Mouse (Mus musculus): ENCODE results near the gene Gm5751. TPM values are rescaled to one million over a fixed set of nuclear protein-coding genes. Genes with fewer than 3 reads are reported as not detected.
"Not testable (repeated sequence)": the region's sequence is repeated elsewhere in the genome, so short reads cannot be mapped to it uniquely, and the experiment has no call there.

The Gm5751 gene
- not detected for polyA plus RNA-seq (2017; shearing (Covaris generic))

- ATAC-seq: not testable (repeated sequence)
Observed at GRCm38 (mm10) chrX:8873953-8874352, at the start of gene Gm5751. Gene Gm5751, plus strand, starts transcription at chrX:8874253.

DNA sequence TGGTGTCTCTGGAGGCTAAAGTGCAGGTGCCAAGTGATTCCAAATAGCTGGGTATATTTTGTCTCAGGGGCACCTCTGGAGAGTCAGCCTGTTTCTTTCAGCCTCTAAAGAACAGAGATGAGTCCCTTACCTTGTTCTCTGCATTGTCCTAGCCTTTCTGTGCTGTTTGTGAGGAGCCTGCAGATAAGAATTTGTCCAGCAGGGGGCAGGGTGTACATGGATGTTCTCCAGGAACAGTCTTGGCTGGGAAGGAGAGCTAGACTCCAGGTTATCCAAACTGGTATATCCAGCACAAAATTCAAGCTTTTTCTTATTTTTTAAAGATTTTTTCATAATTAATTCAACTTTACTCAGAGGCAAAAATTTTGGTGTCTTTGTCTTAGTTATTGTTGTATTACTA lies 42.0 kb upstream of the Gm5751 start:
- ATAC-seq: no peak

DNA sequence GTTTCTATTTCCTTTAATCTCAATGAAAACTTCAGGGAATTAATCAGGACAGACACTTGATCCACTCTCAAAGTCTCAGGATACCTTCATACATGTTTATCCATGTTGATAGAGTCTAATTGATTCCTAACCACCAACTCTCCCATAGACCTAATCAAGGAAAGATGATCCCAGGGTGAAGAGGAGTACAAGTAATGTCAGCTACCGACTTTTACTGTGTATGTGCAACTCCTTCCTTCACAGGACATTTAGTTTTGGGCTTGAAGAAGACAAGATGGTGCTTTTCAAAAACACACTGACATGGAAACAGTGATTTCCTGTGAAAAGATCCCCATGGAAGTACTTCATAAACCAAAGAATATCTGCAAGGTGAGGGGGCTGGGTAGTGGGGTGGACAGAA lies 30.4 kb upstream of the Gm5751 start, which contains the start of gene Gm6592:
Gene Gm6592 (plus strand): TSS at position 301 of the 400 bp plus-strand sequence.
- no peak for ATAC-seq

DNA sequence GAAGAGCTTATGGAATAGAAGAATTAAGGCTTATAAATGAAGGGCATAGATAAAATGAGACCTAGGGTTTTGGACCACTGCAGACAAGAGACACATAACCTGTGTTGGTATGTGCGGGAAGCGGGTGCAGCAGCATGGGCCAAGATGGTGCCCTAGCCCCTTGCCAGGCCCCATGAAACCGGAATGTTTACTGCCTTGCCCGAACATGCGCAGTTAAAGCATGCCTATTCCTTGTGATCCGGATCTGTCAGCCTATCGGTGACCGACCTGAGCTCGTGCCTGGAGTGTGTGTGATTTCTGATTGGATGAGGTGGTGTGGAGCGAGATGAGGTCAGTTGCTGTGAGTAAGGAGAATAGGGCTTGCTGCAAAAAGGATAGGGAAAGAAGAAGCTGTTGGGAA lies 21.6 kb upstream of the Gm5751 start:
- no peak for ATAC-seq

- ATAC-seq: not testable (repeated sequence)
Observed at GRCm38 (mm10) chrX:8864331-8864730, 9.7 kb upstream of the Gm5751 start.

DNA sequence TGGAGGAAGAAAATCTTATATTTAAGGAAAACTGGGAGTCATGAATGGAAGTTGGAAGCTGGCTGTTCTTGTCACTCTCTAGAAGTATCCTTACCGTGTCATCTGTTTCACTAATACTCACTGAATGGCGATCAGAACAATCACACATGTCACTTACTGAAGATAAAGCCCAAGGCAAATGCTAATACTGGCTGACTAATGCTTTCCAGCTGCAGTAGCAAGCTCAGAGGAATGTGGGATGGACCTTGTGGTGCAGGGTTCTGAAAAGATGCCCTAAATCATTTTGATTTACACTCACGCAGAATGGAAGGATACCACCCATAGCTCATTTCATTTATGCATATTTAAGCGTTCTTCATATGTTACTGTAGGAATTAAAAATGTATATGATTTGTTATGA lies 10.3 kb downstream of the Gm5751 start:
- no peak for ATAC-seq

- no peak for ATAC-seq
Observed at GRCm38 (mm10) chrX:8891975-8892342, 17.9 kb downstream of the Gm5751 start.

DNA sequence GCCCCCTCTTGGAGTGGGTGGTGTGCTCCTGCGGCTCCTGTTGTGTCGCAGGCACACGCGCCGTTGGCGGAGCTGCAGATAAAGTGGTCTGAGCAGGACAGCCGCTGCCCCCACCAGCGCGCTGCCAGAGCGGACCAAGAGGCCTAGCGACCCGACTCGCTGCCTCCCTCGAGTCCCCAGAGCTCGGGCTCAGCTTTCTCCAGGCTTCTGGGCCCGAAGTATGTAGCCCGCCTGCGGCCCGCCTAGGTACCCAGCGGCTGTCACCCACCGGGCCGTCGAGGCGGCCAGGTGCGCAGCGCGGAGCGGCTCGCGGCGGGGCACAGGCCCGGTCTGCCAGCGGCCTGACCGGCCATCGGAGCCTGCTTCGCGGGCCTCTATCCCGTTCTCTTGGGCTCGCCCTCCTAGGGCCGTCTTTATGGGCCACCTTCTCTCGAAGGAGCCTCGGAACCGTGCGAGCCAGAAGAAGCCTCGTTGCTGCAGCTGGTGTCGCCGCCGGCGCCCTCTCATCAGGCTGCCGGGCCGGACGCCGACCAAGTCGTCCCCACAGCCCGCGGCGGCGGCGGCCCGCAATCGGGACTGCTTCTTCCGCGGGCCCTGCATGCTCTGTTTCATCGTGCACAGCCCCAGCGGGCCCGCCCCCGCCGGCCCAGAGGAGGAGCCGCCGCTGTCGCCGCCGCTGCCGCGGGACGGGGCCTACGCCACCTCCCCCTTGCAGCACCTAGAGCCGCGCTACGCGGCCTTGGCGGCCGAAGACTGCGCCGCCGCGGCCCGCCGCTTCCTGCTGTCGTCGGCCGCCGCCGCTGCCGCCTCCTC lies 18.5 kb downstream of the Gm5751 start, which contains the start of gene B630019K06Rik:
Gene B630019K06Rik (plus strand): TSS at position 40 of the 813 bp plus-strand sequence.
- ATAC-seq: peak; percentile 88

GRCm38 (mm10) chrX:8893182-8893651 lies 19.2 kb downstream of the Gm5751 start:
- ATAC-seq: peak; percentile 39

GRCm38 (mm10) chrX:8900823-8901222 lies 26.8 kb downstream of the Gm5751 start:
- no peak for ATAC-seq

DNA sequence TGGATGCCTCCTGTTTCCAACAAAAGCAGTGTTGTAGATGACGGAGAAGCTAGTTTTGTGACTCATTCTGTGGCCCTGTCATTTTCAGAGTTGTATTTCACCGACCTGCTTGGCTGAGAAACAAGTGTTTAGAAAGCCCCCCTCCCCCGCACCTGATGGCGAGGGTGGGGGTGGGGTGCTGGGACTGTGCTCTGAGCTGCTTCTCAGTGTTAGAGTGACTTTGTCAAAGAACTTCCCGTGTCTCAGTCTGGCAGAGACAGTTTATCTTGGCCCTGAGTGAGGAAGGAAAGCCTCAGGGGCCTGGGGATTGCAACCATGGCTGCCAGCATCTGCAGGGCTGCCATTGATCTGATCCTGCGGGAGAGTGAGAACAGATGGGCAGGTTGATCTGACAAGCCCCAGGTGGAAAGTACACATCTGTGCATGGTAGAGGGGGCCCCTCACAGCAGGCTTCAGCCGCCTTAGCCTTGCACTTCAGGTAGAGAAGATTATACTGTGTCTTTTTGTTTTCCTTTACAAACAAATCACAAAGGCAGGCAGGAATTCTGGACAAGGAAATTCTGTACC lies 27.9 kb downstream of the Gm5751 start:
- no peak for ATAC-seq

GRCm38 (mm10) chrX:8921080-8921479 lies 47.0 kb downstream of the Gm5751 start:
- ATAC-seq: no peak

DNA sequence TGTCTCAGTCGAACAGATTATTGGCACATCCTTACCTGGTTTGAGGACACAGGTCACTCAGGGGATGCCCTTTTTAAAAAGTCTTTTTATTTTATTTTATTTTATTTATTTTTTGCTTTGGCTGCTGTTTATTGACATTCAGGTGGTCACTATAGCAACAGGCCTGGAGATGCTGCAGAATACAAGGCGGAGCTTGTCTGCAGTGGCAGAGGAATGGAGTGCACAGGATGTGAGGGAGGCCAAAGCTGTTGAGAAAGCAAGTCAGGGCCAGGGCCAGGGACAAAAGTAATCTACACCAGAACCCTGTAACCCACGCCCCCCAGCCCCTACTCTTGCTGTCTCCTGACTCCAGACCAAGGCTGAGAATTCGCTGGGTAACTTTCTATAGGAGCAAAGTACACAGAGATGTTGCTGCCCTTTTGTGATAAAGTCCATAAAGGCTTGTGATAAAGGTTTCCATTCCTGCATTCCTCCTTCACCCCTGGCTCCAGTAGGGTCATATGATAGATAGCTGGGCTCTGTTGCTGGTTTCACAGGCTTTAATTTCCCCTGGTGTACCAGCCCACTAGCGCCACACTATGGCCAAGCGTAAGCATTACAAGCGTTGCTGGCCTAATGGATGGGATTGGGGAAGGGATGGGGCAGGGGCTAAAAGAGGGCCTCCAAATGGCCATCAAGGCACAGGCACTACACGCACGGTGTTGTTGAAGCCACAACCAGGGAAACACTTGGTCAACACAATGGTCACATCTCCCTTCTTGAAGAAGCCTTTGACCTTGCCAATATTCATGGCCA lies 48.0 kb downstream of the Gm5751 start:
- no peak for ATAC-seq

DNA sequence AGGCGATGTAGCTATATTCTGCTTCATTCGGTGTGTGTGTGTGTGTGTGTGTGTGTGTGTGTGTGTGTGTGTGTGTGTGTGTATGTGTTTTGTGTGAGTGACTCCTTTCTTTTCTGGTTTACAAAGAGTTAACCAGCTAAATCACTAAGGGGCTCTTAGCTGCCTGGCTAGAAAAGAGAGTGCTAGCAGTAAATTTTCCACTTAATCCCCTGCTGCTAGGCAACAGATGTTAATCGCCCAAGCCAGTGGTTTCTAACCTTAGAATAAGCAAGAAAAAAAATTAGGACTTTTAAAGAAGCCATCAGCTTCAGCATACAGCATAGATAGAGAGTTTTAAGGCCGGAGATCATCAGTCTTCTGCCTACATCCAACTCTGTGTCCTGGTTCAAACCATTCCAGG lies 53.3 kb downstream of the Gm5751 start:
- ATAC-seq: no peak

Other genes starting within 250 kb of the Gm5751 start
- gene Ssxb8, start 183.4 kb upstream of the Gm5751 start, polyA plus RNA-seq (2017; shearing (Covaris generic)): not detected
- not detected for gene Ssx9, start 125.8 kb upstream of the Gm5751 start, polyA plus RNA-seq (2017; shearing (Covaris generic))
- not detected for gene Ssxb5, start 70.6 kb upstream of the Gm5751 start, polyA plus RNA-seq (2017; shearing (Covaris generic))
- gene Gm6592, start 30.3 kb upstream of the Gm5751 start, polyA plus RNA-seq (2017; shearing (Covaris generic)): not detected
- under 1 TPM; 0.12 to 0.23 TPM for gene B630019K06Rik, start 18.1 kb downstream of the Gm5751 start, polyA plus RNA-seq (2017; shearing (Covaris generic))
- not detected for gene Fthl17b, start 88.7 kb downstream of the Gm5751 start, polyA plus RNA-seq (2017; shearing (Covaris generic))
- not detected for gene Fthl17c, start 102.3 kb downstream of the Gm5751 start, polyA plus RNA-seq (2017; shearing (Covaris generic))
- not detected for gene Fthl17d, start 112.5 kb downstream of the Gm5751 start, polyA plus RNA-seq (2017; shearing (Covaris generic))
- not detected for gene Fthl17e, start 159.2 kb downstream of the Gm5751 start, polyA plus RNA-seq (2017; shearing (Covaris generic))
- not detected for gene Fthl17f, start 188.8 kb downstream of the Gm5751 start, polyA plus RNA-seq (2017; shearing (Covaris generic))
- not detected for gene 4930402K13Rik, start 230.3 kb downstream of the Gm5751 start, polyA plus RNA-seq (2017; shearing (Covaris generic))